Mouse (Mus musculus) olfactory bulb, adult 2 months (tissue): Measurements from ENCODE around the gene Slc24a4. TPM values are rescaled to one million over a fixed set of nuclear protein-coding genes. Genes with fewer than 3 reads are reported as not detected.

Experiments
- H3K27ac ChIP-seq: fragments of 200-500 bp; 2 replicates; pipeline ENCODE4 v1.5.1; 2012; ENCODE audit warnings: low read depth, low read length; ENCODE audit not compliant: insufficient read depth
- H3K4me1 ChIP-seq: fragments of 200-500 bp; 2 replicates; pipeline ENCODE4 v1.6.1; 2012; ENCODE audit warnings: low read length; ENCODE audit not compliant: control insufficient read depth, insufficient read depth
- H3K4me3 ChIP-seq: fragments of 200-500 bp; 2 replicates; pipeline ENCODE4 v1.5.1; 2012; ENCODE audit warnings: mild to moderate bottlenecking, low read depth, low read length, moderate library complexity; ENCODE audit not compliant: insufficient read depth
- CTCF ChIP-seq: fragments of 200-500 bp; IDR thresholded peaks from 2 replicates; pipeline ENCODE4 v1.5.1; 2012; ENCODE audit warnings: low read depth, mild to moderate bottlenecking, low read length, moderate library complexity; ENCODE audit not compliant: insufficient read depth
- POLR2A ChIP-seq: fragments of 200-500 bp; IDR thresholded peaks from 2 replicates; pipeline ENCODE4 v1.6.1; 2012; ENCODE audit warnings: mild to moderate bottlenecking, low read depth, low read length, moderate library complexity; ENCODE audit not compliant: insufficient read depth
- WGBS: fragments of 180-500 bp; shearing (Covaris S2); methylation state at CpG from one replicate; pipeline ENCODE4 v1.1.7; 2018; 5-methylcytosine and 5-hydroxymethylcytosine counted together
- polyA plus RNA-seq: library from polyadenylated mRNA; stranded (reverse); fragments of >200 nt; gene quantifications from 2 replicates; pipeline ENCODE4 v1.2.4, GENCODE M21; 2012; ENCODE audit warnings: low replicate concordance; ENCODE audit not compliant: missing spikeins, insufficient read depth, insufficient read length

The Slc24a4 gene
- polyA plus RNA-seq, 1 experiment, result not detected

GRCm38 (mm10) chr12:102151185-102151584 is 22.7 kb downstream of the Slc24a4 start:
- no peak overlapping the region for H3K4me3 ChIP-seq
- no peak for TF ChIP-seq CTCF
- no peak for TF ChIP-seq POLR2A
- H3K27ac ChIP-seq, result no peak overlapping the region
- WGBS, result 81% methylated on average over 7 of the region's 7 CpGs
- H3K4me1 ChIP-seq, result no peaks in the 10 kb centered on the region; the same call in 1 of the 2 replicates

DNA sequence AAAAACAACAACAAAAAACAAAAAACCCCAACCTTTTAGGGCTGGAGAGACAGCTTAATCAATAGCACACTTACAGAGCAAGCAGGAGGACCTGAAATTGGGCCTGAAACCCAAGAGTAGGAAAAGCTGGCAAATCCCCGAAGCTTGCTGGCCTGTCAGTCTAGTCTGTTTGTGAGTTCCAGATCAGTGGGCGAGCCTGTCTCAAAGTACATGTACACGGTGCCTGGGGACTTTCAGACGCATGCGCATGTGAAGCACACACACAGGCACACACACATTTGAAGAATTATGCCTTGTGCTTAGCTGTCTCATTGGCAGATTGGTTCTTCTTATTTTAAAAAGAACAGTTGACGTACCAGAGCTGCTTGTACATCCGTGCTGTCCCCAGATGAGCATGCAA is 25.3 kb downstream of the Slc24a4 start:
- Histone ChIP-seq H3K27ac (no peak overlapping the region), H3K4me3 (no peak overlapping the region), H3K4me1 (no peaks in the 10 kb centered on the region; the same call in 1 of the 2 replicates)
- 89% methylated on average over 7 of the region's 7 CpGs for WGBS
- no peak for TF ChIP-seq POLR2A
- TF ChIP-seq CTCF, result no peak

DNA sequence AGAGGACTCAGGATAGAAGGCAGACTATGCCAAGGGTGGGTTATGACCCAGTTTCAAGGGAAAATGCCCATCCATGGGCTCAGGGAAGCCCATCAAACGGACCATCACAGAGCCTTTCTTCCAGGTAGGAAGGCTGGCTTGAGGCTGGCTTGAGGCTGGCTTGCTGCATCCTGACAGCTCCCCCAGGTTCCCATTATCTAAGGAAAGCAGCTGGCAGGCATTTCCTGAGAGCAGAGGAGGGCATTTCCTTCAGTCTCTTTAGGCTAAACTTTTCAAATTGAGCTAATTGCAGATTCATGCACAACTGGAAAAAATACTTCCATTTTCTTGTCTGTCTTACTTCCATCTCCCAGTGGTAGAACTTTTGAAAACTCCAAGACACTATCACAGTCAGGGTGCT is 26.3 kb downstream of the Slc24a4 start:
- H3K4me1 ChIP-seq, result no peaks in the 10 kb centered on the region; the same call in 1 of the 2 replicates
- TF ChIP-seq POLR2A (no peak), CTCF (no peak)
- no peak overlapping the region for H3K27ac ChIP-seq
- no peak overlapping the region for H3K4me3 ChIP-seq
- WGBS, result 73% methylated on average over 1 of the region's 1 CpGs

DNA sequence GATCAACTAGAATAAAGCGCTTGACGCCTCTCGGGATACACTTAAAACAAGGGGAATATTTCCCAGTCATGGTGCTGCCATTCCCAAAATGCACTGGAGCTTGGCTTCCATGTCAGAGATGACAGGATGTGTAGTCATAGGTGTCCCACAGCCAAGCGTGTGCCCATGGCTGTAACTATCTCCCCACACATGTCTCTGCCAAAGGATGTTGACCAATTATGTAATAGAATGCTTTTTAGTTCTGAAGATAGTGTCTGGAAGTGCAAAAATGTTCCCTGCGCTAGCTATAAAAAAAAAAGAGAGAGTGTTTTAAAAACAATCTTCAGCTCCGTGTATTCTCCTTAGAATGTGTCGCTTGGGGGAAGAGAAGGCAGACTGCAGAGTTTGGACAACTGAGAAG is 36.1 kb downstream of the Slc24a4 start:
- H3K27ac ChIP-seq, result no peak overlapping the region

DNA sequence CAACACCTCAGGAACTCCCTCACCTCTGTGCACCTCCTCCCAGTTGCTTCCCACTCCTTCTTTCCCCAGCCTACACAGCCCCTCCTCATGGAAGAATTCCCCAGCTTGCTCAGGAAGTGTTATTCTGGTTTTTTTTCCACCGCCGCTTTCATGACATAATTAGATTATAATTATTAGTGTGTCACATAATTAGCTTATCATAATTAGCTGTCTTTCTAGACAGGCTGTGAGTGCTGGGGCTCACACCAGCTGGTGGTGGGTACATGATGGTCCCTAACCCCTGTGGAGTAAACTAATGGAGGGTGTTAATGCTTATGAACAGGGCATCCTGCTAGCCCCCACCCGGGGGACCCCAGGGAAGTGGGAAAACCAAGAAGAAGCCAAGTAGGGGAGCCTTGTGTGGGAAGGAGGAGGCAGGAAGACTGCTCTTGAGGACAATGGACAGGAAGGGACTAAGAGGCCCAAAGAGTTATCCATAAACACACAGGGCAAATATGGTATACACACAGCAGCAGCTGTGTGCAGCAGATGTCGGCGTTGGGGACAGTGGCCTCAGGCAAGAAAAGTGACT is 38.2 kb downstream of the Slc24a4 start:
- H3K4me1 ChIP-seq, result peaks cover 18% of the 10 kb centered on the region
- WGBS, result 27% methylated on average over 5 of the region's 5 CpGs
- H3K4me3 ChIP-seq, result no peak overlapping the region
- no peak for TF ChIP-seq POLR2A
- TF ChIP-seq CTCF, result no peak
- H3K27ac ChIP-seq, result no peak overlapping the region

More for the DNA sequence above, 36.1 kb downstream of the Slc24a4 start:
- no peak for TF ChIP-seq CTCF
- TF ChIP-seq POLR2A, result no peak
- H3K4me3 ChIP-seq, result no peak overlapping the region
- WGBS, result 85% methylated on average over 7 of the region's 7 CpGs
- H3K4me1 ChIP-seq, result peaks cover 18% of the 10 kb centered on the region

- H3K4me1 ChIP-seq, result peaks cover 18% of the 10 kb centered on the region
- TF ChIP-seq POLR2A (no peak), CTCF (no peak)
- 81% methylated on average over 5 of the region's 5 CpGs for WGBS
- no peak overlapping the region for H3K4me3 ChIP-seq
- H3K27ac ChIP-seq, result no peak overlapping the region
Observed at GRCm38 (mm10) chr12:102167302-102167701, 38.8 kb downstream of the Slc24a4 start.

DNA sequence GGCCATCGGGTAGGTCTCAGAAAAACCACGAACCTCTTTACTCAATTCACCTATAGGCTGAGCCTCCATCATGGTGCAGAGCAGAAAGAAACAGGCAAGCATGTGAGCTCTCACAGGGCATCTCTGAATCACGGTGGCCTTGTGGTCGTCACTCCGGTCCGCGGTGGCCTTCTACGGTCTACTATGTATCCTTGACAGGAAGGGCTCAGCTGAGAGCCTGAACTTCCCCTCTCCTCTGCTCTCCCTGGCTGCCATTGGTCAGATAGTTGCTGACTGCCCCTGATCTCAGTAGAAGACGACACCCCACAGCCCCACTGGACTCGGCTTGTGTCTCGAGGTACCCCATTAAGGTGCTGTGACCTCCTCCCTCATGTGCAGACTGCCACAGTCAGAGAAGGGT is 44.2 kb downstream of the Slc24a4 start:
- TF ChIP-seq CTCF (no peak), POLR2A (no peak)
- H3K4me1 ChIP-seq, result 0 out of 2 replicates have a peak, but pooled peaks cover 3% of the 10 kb centered on the region
- 95% methylated on average over 11 of the region's 11 CpGs for WGBS
- no peak overlapping the region for H3K27ac ChIP-seq
- no peak overlapping the region for H3K4me3 ChIP-seq

DNA sequence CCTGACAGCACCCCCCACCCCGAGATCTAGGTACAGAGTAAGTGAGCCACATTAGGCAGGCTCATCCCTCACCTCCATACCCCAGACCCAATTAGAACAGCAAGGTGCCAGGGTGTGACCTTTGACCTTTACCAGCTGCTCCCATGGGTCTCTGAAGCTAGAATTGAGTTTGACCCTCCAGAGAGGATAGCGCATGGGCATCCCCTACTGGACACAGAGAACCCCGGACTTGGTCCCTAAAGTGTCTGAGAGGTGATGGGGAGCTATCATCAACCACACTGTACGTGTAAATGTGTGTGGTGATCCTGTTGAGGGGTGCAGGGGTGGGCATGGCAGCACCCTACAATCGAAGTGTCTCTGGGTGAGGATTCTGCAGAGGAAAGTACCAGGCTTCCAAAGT is 44.8 kb downstream of the Slc24a4 start:
- TF ChIP-seq POLR2A (no peak), CTCF (no peak)
- Histone ChIP-seq H3K4me1 (0 out of 2 replicates have a peak, but pooled peaks cover 3% of the 10 kb centered on the region), H3K27ac (no peak overlapping the region), H3K4me3 (no peak overlapping the region)
- 91% methylated on average over 5 of the region's 5 CpGs for WGBS

GRCm38 (mm10) chr12:102180371-102181074 is 52.0 kb downstream of the Slc24a4 start:
- H3K27ac ChIP-seq, result no peak overlapping the region
- WGBS, result 74% methylated on average over 18 of the region's 18 CpGs
- no peaks in the 10 kb centered on the region for H3K4me1 ChIP-seq
- no peak for TF ChIP-seq POLR2A
- TF ChIP-seq CTCF, result no peak
- no peak overlapping the region for H3K4me3 ChIP-seq
